Mouse (Mus musculus) activated CD4-positive, CD25-positive, alpha-beta regulatory T cell, adult 9 weeks (primary cell): ENCODE measurements around the gene Olfr1434. TPM values are rescaled to one million over a fixed set of nuclear protein-coding genes. Genes with fewer than 3 reads are reported as not detected.

Experiments
- polyA plus RNA-seq: library from polyadenylated mRNA; unstranded; fragments of 100-300 nt; shearing (Covaris generic); gene quantifications from one replicate; pipeline ENCODE4 v1.2.1, GENCODE M21; 2017

The Olfr1434 gene
- not detected for polyA plus RNA-seq

DNA sequence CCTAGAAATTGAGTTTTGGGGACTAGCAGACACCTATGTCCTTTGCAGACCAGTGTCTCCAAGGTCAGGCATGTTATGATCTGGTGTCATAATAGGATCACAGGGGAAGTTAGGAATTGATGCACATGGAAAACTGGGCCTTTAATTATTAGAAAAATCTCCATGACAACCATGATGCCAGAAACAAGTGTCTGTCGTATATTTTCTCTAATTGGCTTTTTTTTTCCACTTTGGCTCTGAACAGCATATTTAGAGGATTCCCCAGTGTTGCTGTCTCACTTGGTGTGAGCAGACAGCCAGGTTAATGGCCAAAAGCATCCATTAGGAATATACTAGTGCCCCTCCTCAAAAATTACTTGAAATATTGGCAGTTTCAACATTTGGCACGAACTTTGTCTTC lies at the start of gene Olfr1434:
Olfr1434 (plus strand) TSS at position 301 of the 400 bp plus-strand sequence.

GRCm38 (mm10) chr19:12232496-12232895 lies 47.2 kb upstream of the Olfr1434 start, which contains the start of gene Olfr1432:
TSS of gene Olfr1432 (minus strand) at chr19:12232596.

DNA sequence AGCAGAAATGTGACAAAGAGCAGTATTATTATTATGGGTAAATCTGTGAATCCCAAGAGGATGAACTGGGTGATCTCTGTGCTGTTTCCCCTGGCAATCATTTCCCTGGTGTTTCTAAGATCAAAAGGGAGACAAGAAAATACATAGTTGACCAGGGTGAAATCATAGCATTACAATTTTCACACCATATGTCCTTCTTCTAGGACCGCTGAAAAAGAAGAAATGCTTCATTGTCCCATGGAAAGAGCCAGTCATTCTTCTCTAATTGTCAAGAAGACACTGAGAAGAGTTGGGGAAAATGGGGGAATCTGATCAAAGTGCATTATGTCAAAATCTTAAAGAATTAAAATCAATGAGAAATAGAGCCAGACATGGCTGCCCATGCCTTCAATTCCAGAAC lies 38.1 kb upstream of the Olfr1434 start, which contains the start of gene Olfr262:
Olfr262 (minus strand) TSS at position 101 of the 400 bp plus-strand sequence.

DNA sequence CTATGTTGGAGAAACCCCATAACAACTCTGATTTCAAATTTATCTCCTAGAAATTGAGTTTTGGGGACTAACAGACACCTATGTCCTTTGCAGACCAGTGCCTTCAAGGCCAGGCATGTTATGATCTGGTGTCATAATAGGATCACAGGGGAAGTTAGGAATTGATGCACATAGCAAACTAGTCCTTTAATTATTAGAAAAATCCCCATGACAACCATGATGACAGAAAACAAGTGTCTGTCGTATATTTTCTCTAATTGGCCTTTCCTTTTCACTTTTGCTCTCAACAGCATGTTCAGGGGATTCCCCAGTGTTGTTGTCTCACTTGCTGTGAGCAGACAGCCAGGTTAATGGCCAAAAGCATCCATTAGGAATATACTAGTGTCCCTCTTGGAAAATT lies 18.9 kb upstream of the Olfr1434 start, which contains the start of gene Olfr235:
Olfr235 (plus strand) TSS at position 301 of the 400 bp plus-strand sequence.

DNA sequence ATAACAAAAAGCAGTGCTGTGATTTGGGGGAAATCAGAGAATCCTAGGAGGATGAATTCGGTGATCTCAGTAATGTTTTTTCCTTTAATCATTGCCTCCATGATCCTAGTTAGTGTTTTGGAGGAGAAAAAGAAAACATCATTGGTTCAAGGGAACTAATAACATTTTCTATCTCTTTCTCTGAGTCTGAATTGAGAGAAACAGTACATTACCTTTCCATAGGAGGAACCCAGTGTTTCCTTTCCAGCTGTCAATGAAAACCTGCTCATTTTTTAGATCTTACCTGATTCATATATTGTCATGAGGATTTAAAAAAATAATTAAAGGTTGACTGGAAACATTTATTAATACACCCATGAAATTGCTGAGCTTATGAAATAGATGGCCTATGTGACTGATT lies 19.4 kb downstream of the Olfr1434 start, which contains the start of gene Olfr1436:
Olfr1436 (minus strand) TSS at position 101 of the 400 bp plus-strand sequence.

DNA sequence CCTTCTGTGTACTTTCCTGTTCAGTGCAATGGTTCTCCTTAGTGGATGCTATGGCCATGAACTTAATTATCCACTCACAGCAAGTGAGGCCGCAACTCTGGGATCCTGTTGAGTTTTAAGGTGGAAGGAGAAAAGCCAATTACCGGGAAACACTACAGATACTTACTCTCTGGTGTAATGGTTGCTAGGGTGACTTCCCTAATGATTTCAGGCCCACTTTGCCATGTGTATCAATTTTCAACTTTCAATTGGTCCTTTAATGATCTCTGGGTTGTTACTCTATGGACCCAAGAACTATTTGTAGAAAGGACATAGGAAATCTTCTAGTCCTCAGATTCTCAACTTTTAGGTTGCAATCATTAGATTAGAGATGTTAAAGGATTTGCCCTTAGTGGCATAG lies 45.3 kb downstream of the Olfr1434 start, which contains the start of gene Olfr1437:
Olfr1437 (minus strand) TSS at position 101 of the 400 bp plus-strand sequence.

Other genes with a start within 250 kb of the Olfr1434 start
- gene Olfr1423, start 238.5 kb upstream of the Olfr1434 start, polyA plus RNA-seq, result 0.05 TPM
- gene Olfr1424, start 217.2 kb upstream of the Olfr1434 start, polyA plus RNA-seq, result not detected
- not detected for gene Olfr1425, start 202.1 kb upstream of the Olfr1434 start, polyA plus RNA-seq
- not detected for gene Olfr1426, start 187.8 kb upstream of the Olfr1434 start, polyA plus RNA-seq
- not detected for gene Olfr1427, start 176.5 kb upstream of the Olfr1434 start, polyA plus RNA-seq
- not detected for gene Olfr1428, start 164.0 kb upstream of the Olfr1434 start, polyA plus RNA-seq
- not detected for gene Olfr76, start 156.7 kb upstream of the Olfr1434 start, polyA plus RNA-seq
- gene Olfr1555-ps1, start 109.7 kb upstream of the Olfr1434 start, polyA plus RNA-seq, result 0.22 TPM
- not detected for gene Olfr1431, start 79.2 kb upstream of the Olfr1434 start, polyA plus RNA-seq
- not detected for gene Olfr1432, start 47.3 kb upstream of the Olfr1434 start, polyA plus RNA-seq
- gene Olfr262, start 38.2 kb upstream of the Olfr1434 start, polyA plus RNA-seq, result not detected
- not detected for gene Olfr235, start 18.8 kb upstream of the Olfr1434 start, polyA plus RNA-seq
- not detected for gene Olfr1436, start 19.3 kb downstream of the Olfr1434 start, polyA plus RNA-seq
- not detected for gene Olfr1437, start 45.2 kb downstream of the Olfr1434 start, polyA plus RNA-seq
- gene Olfr1438-ps1, start 56.1 kb downstream of the Olfr1434 start, polyA plus RNA-seq, result not detected
- gene Olfr1440, start 107.4 kb downstream of the Olfr1434 start, polyA plus RNA-seq, result not detected
- gene Olfr1441, start 137.6 kb downstream of the Olfr1434 start, polyA plus RNA-seq, result not detected
- not detected for gene Pfpl, start 148.1 kb downstream of the Olfr1434 start, polyA plus RNA-seq
- gene Mpeg1, start 180.9 kb downstream of the Olfr1434 start, polyA plus RNA-seq, result 1.3 TPM
- gene Dtx4, start 221.6 kb downstream of the Olfr1434 start, polyA plus RNA-seq, result 5.6 TPM